Mouse (Mus musculus) CH12.LX (cell line): ENCODE results near the gene Ifrd2. TPM values are rescaled to one million over a fixed set of nuclear protein-coding genes. Genes with fewer than 3 reads are reported as not detected.

Experiments used
- DNase-seq: peaks from one replicate; pipeline ENCODE4 v3.0.0-alpha.2; 2013; ENCODE audit errors: extremely low read depth
- H3K27ac ChIP-seq: 2 replicates; pipeline ENCODE4 v1.5.1; 2012; ENCODE audit warnings: low read depth, mild to moderate bottlenecking, control low read depth, moderate library complexity; ENCODE audit not compliant: insufficient read depth
- H3K27me3 ChIP-seq: replicated peaks from 2 replicates; pipeline ENCODE3; 2012; ENCODE audit warnings: inconsistent platforms
- H3K36me3 ChIP-seq, 2 experiments: replicated peaks in 1 of 2; 2 replicates each; pipeline versions ENCODE3 to v1.6.1; 2012; ENCODE audit warnings: inconsistent platforms in 1 of 2, low read length in 1 of 2, mild to moderate bottlenecking in 1 of 2, mixed read lengths in 1 of 2, moderate library complexity in 1 of 2; ENCODE audit not compliant: control insufficient read depth in 1 of 2, insufficient read depth in 1 of 2
- H3K4me1 ChIP-seq, 2 experiments: 2 replicates each; pipeline ENCODE4 v1.6.1; 2012; ENCODE audit warnings: inconsistent platforms in 1 of 2, moderate library complexity in 1 of 2; ENCODE audit not compliant: insufficient read depth in 2 of 2, control insufficient read depth in 1 of 2
- H3K4me2 ChIP-seq: 2 replicates; pipeline ENCODE4 v1.6.1; 2012; ENCODE audit warnings: low read depth, mild to moderate bottlenecking, control low read depth; ENCODE audit not compliant: poor library complexity, insufficient read depth, severe bottlenecking
- H3K4me3 ChIP-seq, 3 experiments: fragments of 150-350 bp in 1 of 3; sonication (generic) in 1 of 3; replicated peaks in 1 of 3; 2 replicates each; pipeline versions ENCODE3 to v1.5.1; 2011 to 2012; ENCODE audit warnings: low read depth in 2 of 3, low read length in 2 of 3, mild to moderate bottlenecking in 2 of 3, moderate library complexity in 2 of 3, control low read depth in 1 of 3, improper control_type of control experiment in 1 of 3, inconsistent platforms in 1 of 3, mixed read lengths in 1 of 3; ENCODE audit not compliant: poor library complexity in 1 of 3
- H3K79me2 ChIP-seq: replicated peaks from 2 replicates; pipeline ENCODE4 v1.6.1; 2012; ENCODE audit warnings: mild to moderate bottlenecking, moderate library complexity; ENCODE audit not compliant: control insufficient read depth, poor library complexity, insufficient read depth, severe bottlenecking; ENCODE audit errors: extremely low read depth
- H3K9ac ChIP-seq: 2 replicates; pipeline ENCODE4 v1.6.1; 2012; ENCODE audit warnings: low read depth, mild to moderate bottlenecking, control low read depth, moderate library complexity; ENCODE audit not compliant: insufficient read depth
- H3K9me3 ChIP-seq: replicated peaks from 2 replicates; pipeline ENCODE3; 2012; ENCODE audit warnings: low read length, inconsistent platforms, mixed read lengths
- CHD1 ChIP-seq: IDR thresholded peaks from 2 replicates; pipeline ENCODE4 v1.6.1; 2012; ENCODE audit warnings: low read depth, low read length, improper control_type of control experiment, inconsistent platforms
- CHD2 ChIP-seq: IDR thresholded peaks from 2 replicates; pipeline ENCODE4 v1.6.1; 2011; ENCODE audit warnings: low read length, improper control_type of control experiment
- E2F4 ChIP-seq: IDR thresholded peaks from 2 replicates; pipeline ENCODE4 v1.6.1; 2011; ENCODE audit warnings: low read depth, low read length, improper control_type of control experiment; ENCODE audit not compliant: insufficient replicate concordance
- EP300 ChIP-seq: IDR thresholded peaks from 2 replicates; pipeline ENCODE4 v1.6.1; 2011; ENCODE audit warnings: low read length, improper control_type of control experiment
- GABPA ChIP-seq: IDR thresholded peaks from 2 replicates; pipeline ENCODE4 v1.6.1; 2012; ENCODE audit warnings: low read depth, low read length, improper control_type of control experiment, inconsistent platforms; ENCODE audit not compliant: insufficient replicate concordance
- JUN ChIP-seq: IDR thresholded peaks from 2 replicates; pipeline ENCODE4 v1.6.1; 2011; ENCODE audit warnings: low read depth, mild to moderate bottlenecking, low read length, improper control_type of control experiment, moderate library complexity; ENCODE audit not compliant: insufficient read depth
- KAT2A ChIP-seq: IDR thresholded peaks from 2 replicates; pipeline ENCODE4 v1.6.1; 2012; ENCODE audit warnings: low read length, improper control_type of control experiment, inconsistent platforms; ENCODE audit not compliant: insufficient replicate concordance
- MAZ ChIP-seq: IDR thresholded peaks from 2 replicates; pipeline ENCODE4 v1.6.1; 2012; ENCODE audit warnings: low read depth, mild to moderate bottlenecking, inconsistent platforms, low read length, improper control_type of control experiment, moderate library complexity
- MXI1 ChIP-seq: IDR thresholded peaks from 2 replicates; pipeline ENCODE4 v1.6.1; 2011; ENCODE audit warnings: mild to moderate bottlenecking, low read depth, low read length, improper control_type of control experiment
- MYC ChIP-seq: IDR thresholded peaks from 2 replicates; pipeline ENCODE4 v1.6.1; 2011; ENCODE audit warnings: low read depth, mild to moderate bottlenecking, improper control_type of control experiment, low read length
- POLR2A ChIP-seq: IDR thresholded peaks from 2 replicates; pipeline ENCODE4 v1.6.1; 2011; ENCODE audit warnings: low read depth, mild to moderate bottlenecking, improper control_type of control experiment, low read length
- POLR2AphosphoS2 ChIP-seq: IDR thresholded peaks from 2 replicates; pipeline ENCODE4 v1.6.1; 2011; ENCODE audit warnings: low read depth, low read length, improper control_type of control experiment
- RAD21 ChIP-seq: IDR thresholded peaks from 2 replicates; pipeline ENCODE4 v1.6.1; 2011; ENCODE audit warnings: low read depth, mild to moderate bottlenecking, low read length, improper control_type of control experiment, moderate library complexity
- RCOR1 ChIP-seq: conservative IDR thresholded peaks from 2 replicates; pipeline ENCODE4 v1.6.1; 2012; ENCODE audit warnings: low read depth, mild to moderate bottlenecking, inconsistent platforms, low read length, improper control_type of control experiment
- UBTF ChIP-seq: IDR thresholded peaks from 2 replicates; pipeline ENCODE4 v1.6.1; 2012; ENCODE audit warnings: low read depth, mild to moderate bottlenecking, inconsistent platforms, low read length, improper control_type of control experiment, moderate library complexity
- ZKSCAN1 ChIP-seq: IDR thresholded peaks from 2 replicates; pipeline ENCODE4 v1.6.1; 2012; ENCODE audit warnings: low read depth, inconsistent platforms, low read length, improper control_type of control experiment, borderline replicate concordance
- ZMIZ1 ChIP-seq: IDR thresholded peaks from 2 replicates; pipeline ENCODE4 v1.6.1; 2012; ENCODE audit warnings: low read depth, mild to moderate bottlenecking, inconsistent platforms, low read length, improper control_type of control experiment
- ZNF384 ChIP-seq: IDR thresholded peaks from 2 replicates; pipeline ENCODE4 v1.6.1; 2012; ENCODE audit warnings: low read depth, low read length, improper control_type of control experiment, inconsistent platforms
- dilution Hi-C: fragments of 300-500 bp; cut with MboI; formaldehyde crosslinking; loops from 2 replicates; pipeline ENCODE4 v1.14.3; 2020; ENCODE audit warnings: low sequenced_read_pairs; ENCODE audit not compliant: extremely low pct_unique_long_range_greater_than_20kb, extremely low pct_ligation_motif_present
- in situ Hi-C: fragments of 300-500 bp; cut with MboI; formaldehyde crosslinking; loops from 3 replicates; pipeline ENCODE4 v1.14.3; 2019; ENCODE audit warnings: low sequenced_read_pairs, low pct_ligation_motif_present, low pct_unique_long_range_greater_than_20kb, mixed read lengths
- polyA plus RNA-seq: library from polyadenylated mRNA; unstranded; fragments of >175 nt; gene quantifications from 2 replicates; pipeline ENCODE4 v1.2.1, GENCODE M21; 2012; ENCODE audit warnings: low read depth; ENCODE audit not compliant: insufficient read length
- total RNA-seq, 2 experiments: library from RNA; depleted of rRNA; stranded (reverse); fragments of 300-350 nt in 1 of 2; fragments of >200 nt in 1 of 2; gene quantifications; 2 replicates each; pipeline ENCODE4 v1.2.3; 2012 to 2014

The Ifrd2 gene
- total and polyA plus RNA-seq, 3 experiments = 62.8 to 143 (median 91.3) TPM

- in situ Hi-C loops (no loop called here), dilution Hi-C loops (no loop called here)
- TF ChIP-seq CHD2 = peak; percentile 75
- no peak for TF ChIP-seq RCOR1
- Histone ChIP-seq H3K79me2 (no peaks in the 10 kb centered on the region; the same call in 1 of the 2 replicates), H3K9me3 (no peaks in the 10 kb centered on the region), H3K4me2 (peak overlapping the region; percentile 95), H3K27me3 (no peaks in the 10 kb centered on the region), H3K4me3 (peak overlapping the region; percentile 63 to 76 (median 70)), H3K4me1 (peaks cover 5 to 40% of the 10 kb centered on the region in 2 experiments; a peak in 2 of 4 replicates), H3K9ac (peak overlapping the region; percentile 77), H3K36me3 (peaks cover 44 to 54% of the 10 kb centered on the region in 2 experiments), H3K27ac (no peak overlapping the region)
- no peak for DNase-seq
These were observed 44.7 kb upstream of the Ifrd2 start for GRCm38 (mm10) chr9:107542721-107543120.

DNA sequence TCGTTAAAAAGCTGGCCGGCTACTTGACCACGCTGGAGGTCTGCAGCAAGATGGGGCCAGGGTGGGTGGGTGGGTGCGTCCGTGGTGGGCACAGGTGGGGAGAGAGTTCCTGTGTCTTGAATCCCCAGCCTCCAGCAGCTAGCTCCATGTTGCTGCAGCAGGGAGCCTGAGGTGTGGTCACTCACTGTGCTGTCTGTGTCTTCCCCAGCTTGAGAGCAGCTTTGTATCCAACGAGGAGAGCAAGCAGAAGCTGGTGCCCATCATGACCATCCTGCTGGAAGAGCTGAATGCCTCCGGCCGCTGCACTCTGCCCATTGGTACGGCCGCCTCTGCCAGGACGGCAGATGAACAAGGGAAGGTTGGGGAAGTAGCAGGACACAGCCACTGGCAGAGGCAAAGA is 44.1 kb upstream of the Ifrd2 start:
- no peak for DNase-seq
- Histone ChIP-seq H3K27me3 (no peaks in the 10 kb centered on the region), H3K9me3 (no peaks in the 10 kb centered on the region), H3K4me3 (no peak overlapping the region), H3K27ac (no peak overlapping the region), H3K9ac (no peak overlapping the region), H3K36me3 (peaks cover 38 to 48% of the 10 kb centered on the region in 2 experiments), H3K79me2 (no peaks in the 10 kb centered on the region), H3K4me1 (peaks cover 5 to 45% of the 10 kb centered on the region in 2 experiments; a peak in 2 of 4 replicates), H3K4me2 (no peak overlapping the region)
- in situ Hi-C loops (no loop called here), dilution Hi-C loops (no loop called here)
- TF ChIP-seq JUN = no peak
- TF ChIP-seq MXI1 = no peak
- TF ChIP-seq RCOR1 = no peak
- TF ChIP-seq POLR2A = no peak
- TF ChIP-seq ZMIZ1 = no peak

GRCm38 (mm10) chr9:107544196-107544700 is 43.2 kb upstream of the Ifrd2 start:
- Histone ChIP-seq H3K9me3 (no peaks in the 10 kb centered on the region), H3K4me2 (no peak overlapping the region), H3K36me3 (peaks cover 29 to 39% of the 10 kb centered on the region in 2 experiments), H3K27ac (no peak overlapping the region), H3K79me2 (no peaks in the 10 kb centered on the region), H3K4me1 (peaks cover 5 to 45% of the 10 kb centered on the region in 2 experiments; a peak in 2 of 4 replicates), H3K4me3 (no peak overlapping the region), H3K27me3 (no peaks in the 10 kb centered on the region), H3K9ac (no peak overlapping the region)
- dilution Hi-C loops (no loop called here), in situ Hi-C loops (no loop called here)
- TF ChIP-seq E2F4 = no peak
- TF ChIP-seq MYC = no peak
- TF ChIP-seq EP300 = no peak
- TF ChIP-seq ZKSCAN1 = no peak
- TF ChIP-seq MAZ = no peak
- no peak for TF ChIP-seq MXI1
- TF ChIP-seq POLR2AphosphoS2 = no peak
- TF ChIP-seq CHD1 = no peak
- no peak for TF ChIP-seq GABPA
- no peak for TF ChIP-seq KAT2A
- TF ChIP-seq UBTF = no peak
- no peak for TF ChIP-seq ZNF384
- no peak for TF ChIP-seq RAD21
- DNase-seq = no peak
